In the genomic region with DNA sequence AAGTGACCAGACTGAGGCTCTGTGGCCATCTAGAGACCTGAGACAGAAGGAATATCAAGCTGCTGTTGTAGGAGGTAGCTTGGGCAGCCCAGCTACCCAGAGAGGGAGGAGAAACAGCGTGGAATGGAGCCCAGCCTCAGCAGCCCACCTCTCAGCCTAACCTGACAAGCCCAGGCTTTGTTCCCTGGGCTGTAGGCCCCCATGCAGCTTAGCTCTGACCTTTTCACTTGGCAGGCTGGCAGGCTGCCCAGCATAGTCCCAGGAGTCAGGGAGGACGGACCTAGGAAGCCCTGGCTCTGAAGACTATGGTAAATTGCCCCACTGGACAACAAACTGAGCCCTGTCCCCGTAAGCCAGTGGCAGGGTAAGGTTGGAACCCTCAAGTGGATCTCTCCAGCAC, we compare ENCODE assay signal across 11 mouse cellular contexts.
DNase-seq lines count a peak whose midpoint lies in the region; ATAC-seq and TF ChIP-seq lines count a peak whose summit lies in the region.
"Had no signal": no experiment of that assay in that cellular context is flagged by ENCODE, and none has a peak within 500 bp of the region (broad histone marks: within the 10 kb centered on the region; RNA-seq: fewer than 3 reads in every experiment).

No protein-coding gene starts in this region.

- 30% methylated on average over 3 of the region's 3 CpGs for WGBS in heart, embryonic 15.5 days
- WGBS in hindbrain, embryonic 15.5 days, result 29% methylated on average over 3 of the region's 3 CpGs
- 56% methylated on average over 3 of the region's 3 CpGs for WGBS in limb, embryonic 12.5 days
- 50% methylated on average over 3 of the region's 3 CpGs for WGBS in intestine, postnatal 0 days

- H3K27ac ChIP-seq in heart, embryonic 15.5 days, result no peak overlapping the region
- peak overlapping the region; percentile 32; the same call in 1 of the 2 replicates for H3K27ac ChIP-seq in hindbrain, embryonic 15.5 days (replicated peaks)
- peak overlapping the region; percentile 50 for H3K27ac ChIP-seq in limb, embryonic 12.5 days
- no peak overlapping the region for H3K27ac ChIP-seq in intestine, postnatal 0 days (ENCODE audit: low read depth, low read length)
- H3K27ac ChIP-seq: left cerebral cortex, adult 2 months had no signal

- no peak overlapping the region for H3K9ac ChIP-seq in heart, embryonic 15.5 days
- no peak overlapping the region for H3K9ac ChIP-seq in hindbrain, embryonic 15.5 days
- H3K9ac ChIP-seq in limb, embryonic 12.5 days (replicated peaks), result no peak overlapping the region
- H3K9ac ChIP-seq in intestine, postnatal 0 days (ENCODE audit: low read depth, low read length), result no peak overlapping the region

- H3K9me3 ChIP-seq in heart, embryonic 15.5 days (replicated peaks), result no peaks in the 10 kb centered on the region
- no peaks in the 10 kb centered on the region for H3K9me3 ChIP-seq in hindbrain, embryonic 15.5 days
- H3K9me3 ChIP-seq in limb, embryonic 12.5 days, result 0 out of 2 replicates have a peak, but pooled peaks cover 5% of the 10 kb centered on the region
- H3K9me3 ChIP-seq in intestine, postnatal 0 days (ENCODE audit: control insufficient read depth), result no peaks in the 10 kb centered on the region

- H3K4me2 ChIP-seq in heart, embryonic 15.5 days, result no peak overlapping the region
- no peak overlapping the region for H3K4me2 ChIP-seq in hindbrain, embryonic 15.5 days
- peak overlapping the region; percentile 27 for H3K4me2 ChIP-seq in limb, embryonic 12.5 days
- no peak overlapping the region for H3K4me2 ChIP-seq in intestine, postnatal 0 days (replicated peaks; ENCODE audit: low read depth)

- DNase-seq in heart, adult 11 months, result no peak
- DNase-seq in adrenal gland, adult 18-20 months (ENCODE audit: low spot score in 2 of 2), result peak; percentile 46 to 52
- no peak for DNase-seq in thymus, postnatal 4 days
- DNase-seq in urinary bladder, postnatal 25 days (ENCODE audit: low spot score), result no peak
- DNase-seq: right cerebral cortex, postnatal 4 days had no signal

- H3K36me3 ChIP-seq in heart, embryonic 15.5 days, result no peaks in the 10 kb centered on the region
- no peaks in the 10 kb centered on the region for H3K36me3 ChIP-seq in hindbrain, embryonic 15.5 days
- H3K36me3 ChIP-seq in limb, embryonic 12.5 days, result no peaks in the 10 kb centered on the region
- no peaks in the 10 kb centered on the region for H3K36me3 ChIP-seq in intestine, postnatal 0 days (ENCODE audit: control insufficient read depth, insufficient read depth)

- no peaks in the 10 kb centered on the region for H3K27me3 ChIP-seq in heart, embryonic 15.5 days
- H3K27me3 ChIP-seq in hindbrain, embryonic 15.5 days, result no peaks in the 10 kb centered on the region
- peaks cover 13% of the 10 kb centered on the region; the same call in 1 of the 2 replicates for H3K27me3 ChIP-seq in limb, embryonic 12.5 days
- H3K27me3 ChIP-seq in intestine, postnatal 0 days (replicated peaks; ENCODE audit: control insufficient read depth, insufficient read depth, low read length), result no peaks in the 10 kb centered on the region

- H3K4me3 ChIP-seq in heart, embryonic 15.5 days, result no peak overlapping the region
- H3K4me3 ChIP-seq in hindbrain, embryonic 15.5 days, result no peak overlapping the region
- H3K4me3 ChIP-seq in limb, embryonic 12.5 days (replicated peaks), result no peak overlapping the region
- H3K4me3 ChIP-seq in intestine, postnatal 0 days (ENCODE audit: low read depth, low read length), result no peak overlapping the region
- H3K4me3 ChIP-seq: left cerebral cortex, adult 2 months had no signal

- TF ChIP-seq CTCF in intestine, postnatal 0 days (IDR thresholded peaks at IDR 0.05; ENCODE audit: low read depth), result no peak

- H3K4me1 ChIP-seq in heart, embryonic 15.5 days (replicated peaks), result peaks cover 14% of the 10 kb centered on the region
- H3K4me1 ChIP-seq in hindbrain, embryonic 15.5 days (replicated peaks), result peaks cover 24% of the 10 kb centered on the region
- H3K4me1 ChIP-seq in limb, embryonic 12.5 days (replicated peaks), result peaks cover 17% of the 10 kb centered on the region
- no peaks in the 10 kb centered on the region for H3K4me1 ChIP-seq in intestine, postnatal 0 days (replicated peaks; ENCODE audit: control insufficient read depth, insufficient read depth, low read length)

- ATAC-seq in heart, embryonic 15.5 days (replicated peaks; ENCODE audit: insufficient number of reproducible peaks, insufficient read depth, low FRiP score, low read depth), result peak; percentile 35; the same call in 1 of the 2 replicates
- ATAC-seq in hindbrain, embryonic 15.5 days (ENCODE audit: low FRiP score, low read depth), result peak; percentile 51; the same call in 1 of the 2 replicates
- peak; percentile 56; the same call in 1 of the 2 replicates for ATAC-seq in limb, embryonic 12.5 days (ENCODE audit: insufficient number of reproducible peaks, insufficient read depth, low FRiP score, low TSS enrichment, low read depth)
- ATAC-seq in intestine, postnatal 0 days, result no peak
- ATAC-seq: activated CD4-positive, CD25-positive, alpha-beta regulatory T cell, adult 4 months had no signal

Comparison
In these comparisons a context has a peak if more than half of its experiments do, and no peak if none do; other contexts are left out.
1. H3K27ac ChIP-seq: peak in hindbrain, embryonic 15.5 days (single experiment) and limb, embryonic 12.5 days (single experiment); none in heart, embryonic 15.5 days (single experiment) and intestine, postnatal 0 days (single experiment).
2. DNase-seq: peak in adrenal gland, adult 18-20 months (2 of 2); none in heart, adult 11 months (single experiment), thymus, postnatal 4 days (single experiment) and urinary bladder, postnatal 25 days (single experiment).